Mouse (Mus musculus): Measurements from ENCODE around the gene Pacrg.

The Pacrg gene

GRCm38 (mm10) chr17:10440961-10441360, 399.1 kb downstream of the Pacrg start:
- no peak for DNase-seq

DNA sequence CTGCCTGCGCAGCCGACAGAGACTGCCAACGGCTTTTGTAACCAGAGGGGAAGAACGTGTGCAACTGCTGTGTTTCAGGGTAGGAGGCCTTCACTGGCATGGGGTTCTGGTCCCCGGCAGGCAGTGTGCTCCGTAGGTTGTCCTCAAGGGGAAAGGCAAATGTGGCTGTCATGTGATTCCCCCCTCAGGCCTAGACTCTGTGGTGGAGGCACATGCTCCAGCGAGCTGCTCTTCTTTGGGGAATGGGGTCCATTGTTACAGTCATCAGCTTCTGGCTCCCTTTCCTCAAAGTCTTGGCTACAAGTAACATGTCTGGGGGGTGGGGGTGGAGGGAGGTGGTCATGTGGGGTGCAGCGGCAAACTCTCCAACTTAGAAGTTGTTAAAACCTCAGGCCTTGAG, 400.3 kb downstream of the Pacrg start:
- DNase-seq = no peak

- DNase-seq = no peak
Observed at GRCm38 (mm10) chr17:10434867-10435266, 405.2 kb downstream of the Pacrg start.

GRCm38 (mm10) chr17:10432525-10433180, 407.5 kb downstream of the Pacrg start:
- no peak for DNase-seq

GRCm38 (mm10) chr17:10431849-10432524, 408.1 kb downstream of the Pacrg start:
- DNase-seq = no peak

DNA sequence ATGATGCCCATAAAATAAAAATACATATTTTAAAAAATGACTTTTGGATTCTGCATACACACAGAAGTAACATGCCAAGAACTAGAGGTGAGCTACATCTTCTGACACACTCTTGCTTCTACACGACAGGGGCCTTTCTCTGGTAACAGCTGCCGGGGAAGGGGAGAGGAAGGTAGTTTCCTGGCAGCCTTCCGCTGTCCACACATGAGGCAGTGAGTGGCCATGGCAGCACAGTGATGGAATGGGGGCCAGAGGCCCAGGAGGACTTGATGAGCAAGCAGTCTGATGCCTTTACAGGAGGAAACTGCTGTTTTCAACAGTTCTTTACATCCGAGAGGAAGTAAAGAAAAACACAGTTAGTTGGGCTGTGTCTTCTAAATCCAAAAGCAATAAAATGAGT, 409.3 kb downstream of the Pacrg start:
- no peak for DNase-seq

DNA sequence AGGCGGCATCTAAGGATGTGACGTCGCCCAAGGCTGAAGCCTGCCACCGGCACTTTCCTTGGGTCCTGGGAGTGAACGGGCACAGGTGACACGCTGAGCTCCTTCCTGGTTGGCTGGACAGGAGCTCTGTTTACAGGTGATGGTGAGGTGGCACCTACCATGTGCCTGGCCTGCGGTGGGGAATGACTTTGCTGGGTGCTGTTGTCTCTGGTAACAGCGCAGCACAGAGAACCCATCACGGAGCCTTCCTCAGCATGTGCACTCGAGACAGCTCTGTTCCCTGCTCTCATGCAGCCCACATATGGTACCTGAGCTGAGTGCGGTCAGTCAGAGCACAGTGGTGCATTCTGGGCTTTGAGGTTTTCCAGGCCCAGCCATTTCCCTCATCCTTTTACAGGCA, 410.7 kb downstream of the Pacrg start:
- no peak for DNase-seq

- no peak for DNase-seq
Observed at GRCm38 (mm10) chr17:10425311-10425710, 414.8 kb downstream of the Pacrg start.

GRCm38 (mm10) chr17:10417558-10418253, 422.4 kb downstream of the Pacrg start:
- DNase-seq = no peak

GRCm38 (mm10) chr17:10416995-10417394, 423.1 kb downstream of the Pacrg start:
- DNase-seq = no peak

DNA sequence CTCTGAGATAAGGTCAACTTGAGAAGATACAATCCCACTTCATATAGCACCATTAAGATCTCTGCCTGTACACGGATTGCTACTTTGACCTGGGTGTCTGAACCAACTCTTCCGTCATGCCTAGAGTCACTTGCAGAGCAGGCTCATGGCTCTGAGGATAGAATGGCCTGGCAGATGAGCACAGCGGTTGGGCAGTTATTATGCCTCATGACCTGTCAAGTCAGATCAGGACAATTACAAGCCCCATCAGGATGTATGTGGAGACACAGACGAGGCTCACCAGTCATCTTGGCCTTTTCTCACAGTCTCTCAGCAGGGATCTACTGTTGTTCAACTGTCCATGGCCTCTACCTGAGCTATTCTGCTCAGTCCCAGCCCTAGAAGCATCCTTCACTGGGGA, 424.0 kb downstream of the Pacrg start:
- no peak for DNase-seq

GRCm38 (mm10) chr17:10414383-10414782, 425.7 kb downstream of the Pacrg start:
- no peak for DNase-seq

GRCm38 (mm10) chr17:10413870-10414269, 426.2 kb downstream of the Pacrg start:
- DNase-seq = no peak

DNA sequence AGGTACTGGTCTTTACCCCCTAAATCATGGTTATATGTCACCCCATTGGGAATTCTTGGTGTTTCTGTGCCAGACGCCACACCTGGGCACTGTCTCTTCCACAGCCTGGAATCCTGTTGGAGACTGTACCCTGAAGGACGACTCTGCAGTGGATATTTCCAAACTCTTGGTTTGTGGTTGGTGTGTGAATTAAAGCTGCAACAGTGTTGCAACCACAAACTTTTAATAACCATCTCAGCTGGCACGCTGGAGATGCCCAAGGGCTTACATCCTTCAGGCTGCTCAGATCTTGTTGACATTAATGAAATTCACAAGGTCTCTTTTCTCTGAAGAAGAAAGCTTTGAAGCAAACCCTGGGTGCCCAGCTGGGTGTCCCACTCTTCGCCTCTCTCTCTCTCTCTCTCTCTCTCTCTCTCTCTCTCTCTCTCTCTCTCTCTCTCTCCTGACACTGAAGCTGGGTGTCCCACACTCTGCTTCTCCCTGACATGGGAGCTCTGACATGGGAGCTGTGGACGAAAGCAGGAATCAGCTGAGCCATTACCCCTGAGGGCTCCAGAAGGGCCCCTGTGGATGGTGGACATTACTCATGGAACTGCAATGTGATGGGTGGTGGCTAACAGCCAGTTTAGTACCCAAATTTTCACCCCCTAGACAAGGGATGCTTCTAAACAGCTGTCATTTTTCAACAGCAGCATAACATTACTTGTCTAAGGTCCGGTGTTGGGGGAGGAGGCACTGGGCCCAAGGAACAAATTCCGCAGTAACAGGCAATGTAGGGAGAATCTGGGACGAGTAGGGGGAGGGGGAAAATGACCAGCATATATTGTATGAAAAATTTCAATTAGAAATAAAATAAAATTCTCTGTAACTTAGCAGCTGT, 429.3 kb downstream of the Pacrg start:
- no peak for DNase-seq

DNA sequence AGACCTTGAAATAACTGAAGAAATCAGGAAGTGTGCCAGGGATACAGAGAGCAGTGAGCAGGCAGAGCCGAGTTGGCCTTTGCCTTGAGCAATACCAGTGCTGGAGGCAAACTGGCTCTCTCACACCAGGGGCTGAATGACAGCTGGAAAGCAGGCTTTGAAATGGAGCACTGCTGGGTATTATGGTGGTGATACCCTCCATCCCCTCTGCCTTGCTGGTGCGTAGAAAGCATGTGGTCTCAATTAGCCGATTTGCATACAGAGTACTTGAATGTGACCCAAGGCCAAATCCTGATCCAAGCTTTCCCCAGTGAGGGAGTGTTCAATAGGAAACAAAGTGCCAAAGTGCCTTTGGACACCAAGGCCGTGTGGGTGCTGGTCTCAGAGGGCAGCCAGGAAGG, 431.4 kb downstream of the Pacrg start:
- DNase-seq = no peak

DNA sequence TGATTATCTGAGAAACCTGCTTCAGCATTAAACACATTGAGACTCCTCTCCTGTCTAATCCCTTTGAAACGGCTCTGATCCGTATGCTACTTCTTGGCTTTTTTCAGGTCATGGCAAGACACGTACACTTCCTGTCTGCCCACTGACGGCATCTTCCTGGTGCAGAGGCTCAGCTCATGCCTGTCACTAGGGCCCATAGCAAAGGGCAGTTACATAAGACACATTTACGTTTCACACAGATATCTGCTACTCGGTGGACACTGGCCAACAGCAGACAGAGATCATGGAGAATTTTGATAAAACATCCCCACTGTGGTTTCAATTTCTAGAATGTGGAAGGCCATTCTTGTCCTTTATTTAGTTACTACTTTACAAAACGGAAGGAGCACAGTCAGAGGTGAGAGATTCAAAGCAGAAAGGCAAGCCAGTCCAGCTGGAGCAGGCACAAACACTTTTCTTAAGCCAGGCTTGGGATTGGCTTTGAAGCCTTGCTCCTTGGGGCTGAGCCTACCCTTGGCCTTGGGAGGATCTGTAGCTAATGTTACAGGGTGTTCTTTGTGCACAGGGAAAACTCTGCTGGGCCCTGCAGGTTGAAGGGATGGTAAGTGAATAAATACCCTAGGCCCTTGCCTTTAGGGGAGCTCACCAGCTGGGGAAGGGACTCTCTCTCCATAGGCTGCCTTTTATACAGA, 432.9 kb downstream of the Pacrg start:
- no peak for DNase-seq

GRCm38 (mm10) chr17:10406311-10406710, 433.8 kb downstream of the Pacrg start:
- no peak for DNase-seq

- DNase-seq = no peak
Observed at GRCm38 (mm10) chr17:10405906-10406305, 434.2 kb downstream of the Pacrg start.

GRCm38 (mm10) chr17:10403186-10403585, 436.9 kb downstream of the Pacrg start:
- no peak for DNase-seq

DNA sequence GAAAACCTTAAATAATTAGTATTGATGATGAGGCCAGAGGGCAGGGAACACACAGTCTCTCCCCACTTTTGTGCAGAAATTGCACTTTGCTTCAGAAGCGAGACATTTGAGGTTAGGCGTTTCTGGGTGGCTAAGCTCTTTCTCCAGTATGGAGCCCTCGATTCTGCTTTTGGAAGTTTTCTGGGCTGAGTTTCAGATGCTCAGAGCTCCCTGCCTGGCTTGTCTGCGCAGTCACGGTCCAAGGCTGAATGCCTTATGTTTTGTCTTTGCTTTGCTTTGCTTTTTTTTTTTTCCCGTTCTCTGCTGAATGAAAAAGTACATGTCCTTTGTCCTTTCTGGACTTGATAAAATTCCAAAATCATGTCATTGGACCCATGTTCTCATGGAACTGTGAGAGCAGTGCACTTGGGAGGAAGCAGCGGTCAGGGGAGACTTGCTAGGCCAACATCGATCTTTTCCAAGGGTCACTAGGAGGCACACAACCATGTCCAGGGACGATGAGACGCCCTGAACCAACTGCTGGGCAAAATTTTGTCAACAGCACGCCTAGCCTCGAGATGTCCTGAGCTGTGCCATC, 438.0 kb downstream of the Pacrg start:
- DNase-seq = no peak

DNA sequence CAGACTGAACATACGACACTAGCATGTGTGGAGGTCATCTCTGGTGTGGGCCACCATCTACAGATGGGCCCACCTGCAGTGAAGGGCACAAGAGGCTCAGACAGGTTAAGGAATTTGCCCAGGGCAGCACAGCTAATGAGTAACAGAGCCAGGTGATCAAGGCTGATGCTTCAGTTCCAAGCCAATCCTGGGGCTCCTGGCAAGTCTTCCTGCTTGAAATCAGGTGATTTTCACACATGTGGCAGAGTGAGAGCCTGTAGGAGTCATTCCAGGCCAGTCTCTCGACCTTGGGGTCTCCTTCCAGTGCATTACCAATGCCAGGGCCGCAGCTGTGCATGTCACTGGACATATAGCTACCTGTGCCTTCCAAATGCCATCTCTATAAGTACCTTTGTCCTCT, 438.6 kb downstream of the Pacrg start:
- DNase-seq = no peak

GRCm38 (mm10) chr17:10399706-10400105, 440.4 kb downstream of the Pacrg start:
- no peak for DNase-seq

All from right cerebral cortex, postnatal 4 days (tissue).